Mouse (Mus musculus): ENCODE measurements at regions not wholly inside any gene's neighbourhood (a gene's known extent, or its start where the extent isn't known, plus 50 kb on each side); places are given as distances from the start of the nearest gene placed in this dataset.

- POLR2A ChIA-PET = no interaction called here
- no peak for DNase-seq (ENCODE audit: low read depth, low spot score)
Measured at GRCm38 (mm10) chr13:48022958-48023615, 237.9 kb upstream of the Id4 start.

GRCm38 (mm10) chr13:48027775-48028489, 233.1 kb upstream of the Id4 start:
- no peak for TF ChIP-seq CTCF (IDR thresholded peaks at IDR 0.05)
- POLR2A ChIA-PET = interaction anchor here (1.0 kb wide), 1 partner anchor 10 kb away, joined by 3 read pairs; no protein-coding TSS in a partner anchor
- DNase-seq (ENCODE audit: low read depth, low spot score) = no peak
- CTCF ChIA-PET = interaction anchor here (1.1 to 1.7 kb wide), 2 partner anchors 9 to 11 kb away, joined by 4 to 5 read pairs; no protein-coding TSS in a partner anchor
- no peaks in the 10 kb centered on the region for H3K27me3 ChIP-seq
- ATAC-seq = no peak
- in situ Hi-C loops (cut with MboI; ENCODE audit: low pct_unique_long_range_greater_than_20kb) = no loop called here

More at GRCm38 (mm10) chr13:48022958-48023615, 237.9 kb upstream of the Id4 start:
- CTCF ChIA-PET = interaction anchor here (0.7 kb wide), 1 partner anchor 1756 kb away, joined by 3 read pairs; no protein-coding TSS in a partner anchor
- ATAC-seq = no peak
- no peak for TF ChIP-seq CTCF (IDR thresholded peaks at IDR 0.05)
- H3K27me3 ChIP-seq = peaks cover 5% of the 10 kb centered on the region
- in situ Hi-C loops (cut with MboI; ENCODE audit: low pct_unique_long_range_greater_than_20kb) = loop anchor here (25.0 kb wide), 1 partner anchor 439 kb away; no protein-coding TSS in a partner anchor

GRCm38 (mm10) chr13:48031491-48031890, 229.5 kb upstream of the Id4 start:
- TF ChIP-seq CTCF (IDR thresholded peaks at IDR 0.05) = no peak
- peaks cover 4% of the 10 kb centered on the region for H3K27me3 ChIP-seq
- DNase-seq (ENCODE audit: low read depth, low spot score) (no peak), ATAC-seq (no peak)
- in situ Hi-C loops (cut with MboI; ENCODE audit: low pct_unique_long_range_greater_than_20kb) = no loop called here
- ChIA-PET CTCF (no interaction called here), POLR2A (no interaction called here)

DNA sequence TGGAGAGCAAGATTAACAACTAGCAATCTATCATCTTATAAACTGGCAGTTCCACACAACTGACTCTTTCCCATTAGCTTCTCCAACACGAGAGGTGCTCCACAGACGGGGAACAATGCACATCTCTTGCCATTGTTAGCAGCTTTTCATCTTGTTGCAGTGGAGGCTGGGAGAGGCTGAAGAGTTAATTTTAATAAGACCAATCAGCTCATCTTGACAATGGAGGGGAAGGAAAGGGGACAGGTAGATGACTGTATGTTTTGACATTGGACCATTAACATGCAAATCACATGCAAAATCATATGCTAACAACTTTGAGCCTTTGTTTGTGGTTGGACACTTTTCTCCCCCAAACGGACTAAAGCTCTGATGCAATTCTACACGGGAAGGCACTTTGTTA, 218.9 kb upstream of the Id4 start:
- ATAC-seq (no peak), DNase-seq (ENCODE audit: low read depth, low spot score) (no peak)
- ChIA-PET POLR2A (no interaction called here), CTCF (interaction anchor here (1.1 kb wide), 1 partner anchor 31 kb away, joined by 4 read pairs; no protein-coding TSS in a partner anchor)
- TF ChIP-seq CTCF (IDR thresholded peaks at IDR 0.05) = no peak
- in situ Hi-C loops (cut with MboI; ENCODE audit: low pct_unique_long_range_greater_than_20kb) = no loop called here
- H3K27me3 ChIP-seq = no peaks in the 10 kb centered on the region

GRCm38 (mm10) chr13:48042572-48042971, 218.5 kb upstream of the Id4 start:
- ChIA-PET CTCF (no interaction called here), POLR2A (no interaction called here)
- DNase-seq (ENCODE audit: low read depth, low spot score) = no peak
- no peaks in the 10 kb centered on the region for H3K27me3 ChIP-seq
- ATAC-seq = no peak
- in situ Hi-C loops (cut with MboI; ENCODE audit: low pct_unique_long_range_greater_than_20kb) = no loop called here
- TF ChIP-seq CTCF (IDR thresholded peaks at IDR 0.05) = no peak

- ChIA-PET POLR2A (no interaction called here), CTCF (no interaction called here)
- in situ Hi-C loops (cut with MboI; ENCODE audit: low pct_unique_long_range_greater_than_20kb) = no loop called here
- ATAC-seq (no peak), DNase-seq (ENCODE audit: low read depth, low spot score) (no peak)
- TF ChIP-seq CTCF (IDR thresholded peaks at IDR 0.05) = no peak
- H3K27me3 ChIP-seq = no peaks in the 10 kb centered on the region
Measured at GRCm38 (mm10) chr13:48046201-48046750, 214.8 kb upstream of the Id4 start.

- in situ Hi-C loops (cut with MboI; ENCODE audit: low pct_unique_long_range_greater_than_20kb) = no loop called here
- ChIA-PET POLR2A (interaction anchor here (0.6 kb wide), 1 partner anchor 443 kb away, joined by 3 read pairs; no protein-coding TSS in a partner anchor), CTCF (no interaction called here)
- ATAC-seq (no peak), DNase-seq (ENCODE audit: low read depth, low spot score) (no peak)
- peaks cover 4% of the 10 kb centered on the region for H3K27me3 ChIP-seq
- TF ChIP-seq CTCF (IDR thresholded peaks at IDR 0.05) = no peak
Measured at GRCm38 (mm10) chr13:48049796-48050195, 211.2 kb upstream of the Id4 start.

DNA sequence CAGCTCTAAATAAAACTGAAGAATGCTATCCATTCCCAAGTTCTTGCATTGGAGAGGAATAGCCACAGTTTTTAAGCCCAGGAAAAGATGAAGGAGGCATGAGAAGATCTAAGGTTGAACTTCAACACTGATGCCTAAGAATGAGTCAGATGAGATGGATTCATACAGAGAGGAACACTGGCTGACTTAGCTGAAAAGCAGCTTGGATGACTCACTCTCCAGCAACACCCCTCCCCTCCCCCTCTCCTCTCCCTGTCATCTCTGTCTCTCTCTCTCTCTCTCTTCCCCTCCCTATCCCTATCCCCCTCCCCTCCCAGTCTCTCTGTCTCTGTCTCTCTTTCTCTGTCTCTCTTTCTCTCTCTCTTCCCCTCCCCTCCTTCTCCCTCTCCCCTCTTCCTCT, 186.4 kb upstream of the Id4 start:
- in situ Hi-C loops (cut with MboI; ENCODE audit: low pct_unique_long_range_greater_than_20kb) = no loop called here
- ChIA-PET POLR2A (interaction anchor here (0.6 kb wide), 1 partner anchor 212 kb away, joined by 3 read pairs; no protein-coding TSS in a partner anchor), CTCF (no interaction called here)
- DNase-seq (ENCODE audit: low read depth, low spot score) = no peak
- no peak for TF ChIP-seq CTCF (IDR thresholded peaks at IDR 0.05)
- no peaks in the 10 kb centered on the region for H3K27me3 ChIP-seq
- peak; percentile 57 for ATAC-seq

DNA sequence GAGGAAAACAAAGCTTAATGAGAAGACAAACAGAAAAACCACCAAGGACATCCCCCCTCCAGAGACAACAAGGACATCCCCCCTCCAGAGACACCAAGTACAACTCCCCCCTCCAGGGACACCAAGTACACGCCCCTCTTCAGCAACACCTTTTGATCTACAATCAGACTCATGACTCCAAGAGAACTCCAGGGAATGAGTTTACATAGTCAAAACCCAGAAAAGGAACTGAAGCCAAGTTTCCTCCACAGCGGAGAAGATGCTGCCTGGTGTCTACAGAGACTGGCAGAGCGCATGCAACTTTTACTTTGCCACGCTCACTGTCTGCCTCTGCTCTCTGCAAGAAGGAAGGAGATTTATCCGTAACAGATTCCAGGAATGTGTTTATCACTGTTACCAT, 185.7 kb upstream of the Id4 start:
- in situ Hi-C loops (cut with MboI; ENCODE audit: low pct_unique_long_range_greater_than_20kb) = no loop called here
- DNase-seq (ENCODE audit: low read depth, low spot score) (no peak), ATAC-seq (no peak)
- no peak for TF ChIP-seq CTCF (IDR thresholded peaks at IDR 0.05)
- no peaks in the 10 kb centered on the region for H3K27me3 ChIP-seq
- ChIA-PET POLR2A (interaction anchor here (0.6 kb wide), 1 partner anchor 212 kb away, joined by 3 read pairs; no protein-coding TSS in a partner anchor), CTCF (no interaction called here)

DNA sequence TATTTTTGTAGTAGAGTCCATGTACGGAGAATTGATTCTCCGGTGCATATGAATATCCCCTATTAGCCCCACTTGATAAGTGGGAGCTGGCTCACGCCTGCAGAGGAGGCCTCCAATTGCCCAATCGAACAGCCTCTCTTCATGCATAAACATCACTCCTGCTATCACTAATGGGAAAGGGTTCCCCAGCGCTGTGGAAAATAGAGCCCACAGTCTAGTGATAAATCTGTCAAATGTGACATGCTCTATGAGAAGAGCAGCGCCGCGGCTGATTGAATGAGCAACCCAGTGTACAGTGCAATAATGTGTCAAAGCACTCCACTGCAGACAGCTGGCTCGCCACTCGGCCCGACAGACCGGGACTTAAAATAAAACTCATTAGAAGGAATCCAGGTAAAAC, 182.8 kb upstream of the Id4 start:
- no peak for DNase-seq (ENCODE audit: low read depth, low spot score)
- ATAC-seq = no peak
- no peak for TF ChIP-seq CTCF (IDR thresholded peaks at IDR 0.05)
- H3K27me3 ChIP-seq = no peaks in the 10 kb centered on the region
- in situ Hi-C loops (cut with MboI; ENCODE audit: low pct_unique_long_range_greater_than_20kb) = no loop called here
- POLR2A ChIA-PET = no interaction called here
- CTCF ChIA-PET = no interaction called here

GRCm38 (mm10) chr13:48083294-48083693, 177.7 kb upstream of the Id4 start:
- CTCF ChIA-PET = no interaction called here
- H3K27me3 ChIP-seq = no peaks in the 10 kb centered on the region
- POLR2A ChIA-PET = no interaction called here
- ATAC-seq = no peak
- TF ChIP-seq CTCF (IDR thresholded peaks at IDR 0.05) = no peak
- no peak for DNase-seq (ENCODE audit: low read depth, low spot score)
- in situ Hi-C loops (cut with MboI; ENCODE audit: low pct_unique_long_range_greater_than_20kb) = no loop called here
